Mouse (Mus musculus): ENCODE data around the gene Tcl1b2.

- TF ChIP-seq CTCF (IDR thresholded peaks at IDR 0.05; ENCODE audit: extremely low read depth, insufficient read depth, low read length) (no peak), POLR2A (IDR thresholded peaks at IDR 0.05; ENCODE audit: extremely low read depth, insufficient read depth, low read length) (no peak)
Measured at GRCm38 (mm10) chr12:105159390-105159789, 13.6 kb downstream of the Tcl1b2 start, which contains the start of gene Tcl1b1.

All from cortical plate, adult 2 months (tissue).